Mouse (Mus musculus) thymus, postnatal 25 days (tissue): Measurements from ENCODE around the gene Pknox1.

Experiments used
- DNase-seq: peaks from one replicate; pipeline ENCODE4 v3.0.0; 2022

Pknox1 gene

DNA sequence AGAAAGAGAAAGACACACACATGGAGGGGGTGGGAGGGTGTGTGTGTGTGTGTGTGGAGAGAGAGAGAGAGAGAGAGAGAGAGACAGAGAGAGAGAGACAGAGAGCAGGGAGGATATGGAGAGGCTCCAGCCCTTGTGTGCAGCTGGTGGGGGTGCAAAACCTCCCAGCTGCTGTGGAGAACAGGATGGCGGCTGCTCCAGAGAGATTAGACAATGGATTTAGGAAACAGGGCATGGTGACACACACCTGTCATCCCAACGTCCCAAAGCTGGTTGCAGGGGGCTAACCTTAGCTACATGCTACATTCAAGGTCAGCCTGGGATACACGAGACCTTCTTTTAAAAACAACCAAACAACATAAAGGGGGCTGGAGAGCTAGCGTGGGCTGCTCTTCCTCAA, 8.3 kb upstream of the Pknox1 start:
- no peak for DNase-seq

- no peak for DNase-seq
Measured at GRCm38 (mm10) chr17:31557124-31557880, 7.2 kb upstream of the Pknox1 start.

DNA sequence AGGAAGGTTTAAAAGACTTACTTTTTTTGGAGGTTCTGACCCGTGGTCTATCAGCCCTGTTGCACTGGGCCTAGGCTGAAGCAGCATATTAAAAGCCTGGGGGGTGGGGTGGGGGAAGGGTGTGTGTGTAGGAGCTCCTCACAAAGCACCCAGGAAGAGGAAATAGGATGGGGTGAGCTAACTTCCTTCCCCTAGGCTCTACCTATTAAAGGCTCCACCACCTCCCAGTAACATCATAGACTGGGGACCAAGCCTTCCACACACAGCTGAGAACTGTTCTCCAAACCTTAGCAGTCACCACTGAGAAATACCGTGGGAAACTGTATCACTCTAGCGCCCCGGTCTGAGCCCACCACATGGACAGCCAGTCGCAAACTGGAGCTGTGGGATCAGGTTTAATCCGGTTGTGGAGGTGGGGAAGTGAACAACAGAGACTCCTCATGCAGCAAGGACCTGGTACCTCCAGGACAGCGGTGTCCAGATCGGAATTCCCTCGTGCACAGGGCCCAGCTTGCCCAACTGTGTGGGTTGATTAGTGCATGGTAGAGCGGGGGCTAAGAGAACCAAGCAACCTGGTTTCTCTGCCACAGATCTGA, 6.5 kb upstream of the Pknox1 start:
- peak; percentile 22 for DNase-seq

DNA sequence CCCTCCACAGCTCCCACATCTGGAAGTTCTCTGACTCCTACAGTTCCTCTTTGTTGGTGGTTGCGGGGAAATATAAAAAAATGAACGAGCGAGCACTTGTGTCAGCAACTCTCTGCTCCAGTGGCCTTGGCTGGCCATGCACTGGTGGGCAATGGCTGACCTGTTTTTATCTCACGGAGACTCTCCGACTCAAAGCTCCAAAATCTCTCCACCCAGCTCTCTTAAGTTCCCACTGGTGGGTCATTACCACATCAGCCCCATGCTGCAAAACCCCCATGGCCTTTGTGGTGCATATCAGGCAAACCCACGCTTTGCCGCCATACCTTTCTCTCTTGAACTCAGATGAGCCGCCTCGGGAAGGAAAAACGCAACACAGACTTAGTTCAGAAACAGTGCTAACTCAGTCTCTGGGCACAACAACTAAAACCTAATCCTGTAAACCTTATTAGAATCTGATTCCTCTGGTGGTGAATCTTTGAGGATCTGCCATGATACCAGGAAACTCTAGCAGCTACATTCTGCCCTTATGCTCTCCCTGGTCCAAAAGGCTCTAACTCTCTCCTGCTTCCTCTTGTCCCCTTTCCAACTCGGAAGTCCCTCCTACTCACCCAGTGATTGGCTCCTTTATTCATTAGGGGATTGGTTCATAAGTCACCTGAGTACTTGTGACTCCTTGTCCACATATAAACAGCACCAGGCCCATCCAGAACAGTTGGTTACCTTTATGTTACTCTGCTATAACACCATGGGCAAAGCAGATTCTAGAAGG, 5.3 kb upstream of the Pknox1 start:
- DNase-seq = no peak

DNA sequence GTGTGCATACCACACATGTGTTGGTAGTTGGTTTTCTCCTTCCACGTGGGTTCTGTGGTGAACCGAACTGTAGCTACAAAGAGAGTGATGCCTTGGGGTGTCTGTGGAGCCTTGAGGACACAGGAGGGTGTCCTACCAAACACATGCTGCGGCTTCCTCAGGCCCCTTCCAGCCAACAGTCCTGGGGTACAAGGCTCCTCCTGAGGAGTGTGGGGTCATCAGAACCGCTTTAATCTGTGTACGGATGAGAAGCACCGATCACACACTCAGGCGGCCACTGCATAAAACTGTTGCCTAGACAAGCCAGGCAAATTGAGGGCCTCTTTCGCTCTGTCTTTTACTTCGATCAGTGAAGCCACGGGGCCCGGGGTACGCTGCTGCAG, 911 bp upstream of the Pknox1 start:
- peak; percentile 57 for DNase-seq

DNA sequence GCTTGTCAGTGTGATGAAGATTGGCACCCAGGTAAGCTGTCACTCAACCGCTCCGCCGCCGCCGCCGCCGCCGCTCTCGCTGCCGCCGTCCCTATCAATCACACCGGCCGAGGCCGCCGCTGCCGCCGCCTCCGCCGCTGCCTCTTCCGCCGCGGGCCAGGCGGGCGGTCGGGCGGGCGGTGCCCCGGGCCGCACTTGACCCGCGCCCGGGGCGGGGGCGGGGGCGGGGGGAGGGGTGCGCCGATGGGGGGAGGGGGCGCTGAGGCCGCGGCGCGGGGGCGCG, 265 bp downstream of the Pknox1 start:
- no peak for DNase-seq

- peak; percentile 84 for DNase-seq
Measured at GRCm38 (mm10) chr17:31565141-31566056, 865 bp downstream of the Pknox1 start.

DNA sequence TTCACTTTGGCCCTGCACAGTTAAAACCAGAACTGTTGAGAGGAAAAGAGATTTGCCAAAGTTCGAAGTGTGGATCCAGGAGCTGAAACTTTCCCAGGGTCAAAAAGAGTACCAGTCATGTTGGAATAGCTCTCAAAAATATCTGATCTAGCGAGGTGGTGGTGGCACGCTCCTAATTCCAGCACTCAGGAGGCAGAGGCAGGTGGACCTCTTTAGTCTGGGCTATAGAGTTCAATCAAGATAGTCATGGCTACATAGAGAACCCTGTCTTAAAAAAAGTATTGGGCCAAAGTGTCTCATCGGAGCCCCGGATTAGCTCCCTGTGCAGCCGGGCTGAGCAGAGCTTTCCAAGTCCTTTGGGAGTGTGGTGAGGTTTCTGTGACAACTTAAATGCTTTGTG, 1.7 kb downstream of the Pknox1 start:
- no peak for DNase-seq

- DNase-seq = no peak
Measured at GRCm38 (mm10) chr17:31569756-31570155, 5.2 kb downstream of the Pknox1 start.

GRCm38 (mm10) chr17:31570321-31570925, 5.9 kb downstream of the Pknox1 start:
- no peak for DNase-seq

- no peak for DNase-seq
Measured at GRCm38 (mm10) chr17:31571689-31572088, 7.2 kb downstream of the Pknox1 start.

DNA sequence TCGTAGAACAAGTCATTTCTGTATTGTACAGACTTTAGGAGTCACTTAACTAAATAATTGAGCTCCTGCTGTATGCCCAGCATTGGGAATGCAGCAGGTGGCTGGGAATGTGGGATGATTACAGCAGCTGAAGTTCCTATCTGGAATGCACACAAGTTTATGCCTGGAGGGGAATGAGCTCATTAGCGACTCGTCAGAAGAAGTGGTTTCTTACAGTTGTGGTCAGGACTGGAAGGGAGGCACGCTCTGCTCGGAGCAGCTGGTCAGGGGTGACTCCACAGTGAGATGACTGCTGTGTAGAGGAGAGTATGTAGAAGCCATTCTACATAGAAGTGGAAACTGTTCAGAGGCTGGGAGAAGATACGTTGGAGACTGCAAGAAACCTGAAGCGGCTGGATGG, 10.1 kb downstream of the Pknox1 start:
- no peak for DNase-seq

GRCm38 (mm10) chr17:31576394-31577175, 12.1 kb downstream of the Pknox1 start:
- DNase-seq = no peak

DNA sequence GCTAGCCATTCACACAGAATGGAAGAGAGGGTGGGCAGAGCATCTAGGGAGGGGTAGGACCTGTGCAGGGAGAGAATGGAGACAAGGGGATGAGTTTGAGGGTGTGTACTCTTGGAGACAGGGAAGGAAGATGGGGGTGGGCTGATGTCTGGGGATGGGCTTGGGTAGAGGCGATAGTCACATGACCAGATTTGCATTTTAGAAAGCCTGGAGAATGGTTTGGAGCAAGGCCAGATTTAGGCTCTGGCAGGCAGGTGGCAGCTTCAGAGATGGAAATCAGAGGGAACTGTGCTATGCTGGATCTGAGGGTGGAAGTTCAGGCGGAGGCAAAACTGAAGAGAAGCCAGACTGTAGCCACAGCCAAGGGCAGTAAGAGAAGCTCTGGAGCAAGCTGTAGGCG, 15.8 kb downstream of the Pknox1 start:
- no peak for DNase-seq

DNA sequence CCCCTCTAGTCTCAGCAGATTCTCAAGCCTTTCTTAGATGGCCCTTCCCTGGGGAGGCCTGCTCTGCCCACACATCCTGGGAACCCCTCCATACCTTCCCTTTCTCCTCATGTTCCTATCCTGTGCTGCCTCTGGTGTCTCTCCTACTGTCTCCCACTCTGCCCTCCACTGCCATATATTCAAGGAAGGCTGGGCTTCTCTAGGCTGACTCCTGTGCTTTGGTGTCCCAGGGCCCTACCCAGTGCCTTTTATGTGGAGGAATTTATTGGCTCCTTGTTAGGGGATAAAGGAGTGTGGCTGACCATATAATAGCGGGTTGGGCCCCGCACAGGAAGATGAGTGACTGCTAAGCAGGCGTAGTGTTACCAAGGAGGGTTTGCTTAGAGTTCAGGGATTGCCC, 18.7 kb downstream of the Pknox1 start:
- DNase-seq = no peak

DNA sequence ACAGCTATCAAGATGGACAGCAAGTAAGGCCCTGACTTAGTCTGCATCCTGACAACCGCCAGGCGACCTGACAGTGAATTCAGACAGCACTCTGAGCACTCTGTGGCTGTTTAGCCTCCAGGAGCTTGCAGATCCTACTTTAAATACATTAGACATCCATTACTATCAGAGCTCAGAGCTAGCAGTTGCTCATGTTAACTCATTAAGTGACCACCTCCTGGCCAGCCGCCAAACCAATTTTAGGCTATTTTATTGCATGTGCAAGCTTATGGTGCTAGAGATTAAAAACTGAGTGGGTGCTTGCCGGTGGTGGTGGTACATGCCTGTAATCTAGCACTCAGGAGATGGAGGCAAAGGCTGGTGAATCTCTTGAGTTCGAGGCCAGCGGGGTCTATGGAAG, 19.2 kb downstream of the Pknox1 start:
- DNase-seq = no peak

- DNase-seq = no peak
Measured at GRCm38 (mm10) chr17:31588115-31588514, 23.6 kb downstream of the Pknox1 start.

- no peak for DNase-seq
Measured at GRCm38 (mm10) chr17:31588726-31589125, 24.2 kb downstream of the Pknox1 start.

- no peak for DNase-seq
Measured at GRCm38 (mm10) chr17:31590846-31591245, 26.3 kb downstream of the Pknox1 start.

GRCm38 (mm10) chr17:31594590-31594989, 30.1 kb downstream of the Pknox1 start:
- DNase-seq = no peak

- DNase-seq = no peak
Measured at GRCm38 (mm10) chr17:31595077-31595476, 30.5 kb downstream of the Pknox1 start.

- no peak for DNase-seq
Measured at GRCm38 (mm10) chr17:31597957-31598356, 33.4 kb downstream of the Pknox1 start.
